Mouse (Mus musculus) gastrocnemius, postnatal 4 days (tissue): ENCODE data around the gene Tbc1d1. TPM values are rescaled to one million over a fixed set of nuclear protein-coding genes. Genes with fewer than 3 reads are reported as not detected.

Source experiments
- DNase-seq, 2 experiments: peaks; one replicate each; pipeline ENCODE4 v3.0.0; 2021 to 2022; ENCODE audit warnings: low spot score in 2 of 2, mixed read lengths in 2 of 2
- total RNA-seq, 2 experiments: library from RNA; stranded (reverse); gene quantifications; 2 replicates each; pipeline ENCODE4 v1.2.3; 2021

The Tbc1d1 gene
- total RNA-seq, 2 experiments from 2014 or later: 22.9 to 28.7 TPM

DNA sequence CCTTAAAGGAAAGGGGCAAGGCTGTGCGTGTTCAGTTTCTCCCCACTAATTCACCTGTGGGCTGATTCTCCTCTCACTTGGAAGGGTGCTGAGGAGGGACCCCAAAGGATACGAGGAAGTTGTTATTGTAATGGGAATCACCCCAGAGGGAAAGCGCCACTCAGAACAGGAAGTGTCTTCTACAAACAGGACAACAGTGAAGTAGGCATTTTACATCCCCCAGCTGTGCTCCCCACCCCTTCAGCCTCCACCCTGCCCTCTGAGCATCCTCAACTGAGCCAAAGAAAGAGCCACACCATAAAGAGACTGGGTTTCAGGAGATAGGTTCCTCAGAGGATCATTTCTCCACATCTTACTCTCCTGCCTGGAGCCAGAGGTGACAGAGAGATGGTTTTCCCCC lies 219.7 kb downstream of the Tbc1d1 start:
- no peak for DNase-seq

DNA sequence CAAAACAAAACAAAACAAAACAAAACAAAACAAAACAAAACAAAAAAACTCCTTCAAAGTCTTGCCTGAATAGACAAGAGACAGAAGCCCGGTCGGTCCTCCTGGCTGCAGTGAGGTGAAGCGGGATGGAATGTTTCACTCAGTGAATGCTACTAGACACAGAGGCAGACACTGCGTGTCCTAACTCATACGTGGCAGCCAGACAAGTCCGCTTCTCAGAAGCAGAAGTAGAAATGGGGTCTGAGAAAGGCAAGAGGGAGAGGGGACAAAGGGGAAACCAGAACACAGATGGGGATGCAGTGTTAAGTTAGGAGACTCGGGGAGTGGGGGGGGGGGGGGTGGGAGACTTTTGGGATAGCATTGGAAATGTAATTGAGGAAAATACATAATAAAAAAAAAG lies 220.4 kb downstream of the Tbc1d1 start:
- no peak for DNase-seq

DNA sequence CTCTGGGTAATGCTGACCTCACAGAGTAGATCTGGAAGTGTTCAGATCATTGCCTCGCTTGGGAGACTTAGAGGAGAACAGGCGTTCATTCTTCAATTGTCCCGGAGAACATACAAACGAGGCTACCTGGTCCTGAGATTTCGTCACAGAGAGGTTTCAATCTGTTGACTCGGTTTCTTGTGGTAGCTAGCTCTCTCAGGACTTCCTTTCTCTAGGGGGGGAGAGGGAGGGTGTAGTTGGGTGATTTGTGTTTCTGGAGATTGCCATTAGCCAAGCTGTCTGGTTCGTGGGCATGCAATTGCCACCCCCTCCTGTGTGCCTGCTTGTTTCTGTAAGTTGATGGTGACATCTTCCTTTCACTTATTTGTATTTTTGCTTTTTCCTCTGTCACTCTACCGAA lies 221.6 kb downstream of the Tbc1d1 start:
- DNase-seq: no peak

DNA sequence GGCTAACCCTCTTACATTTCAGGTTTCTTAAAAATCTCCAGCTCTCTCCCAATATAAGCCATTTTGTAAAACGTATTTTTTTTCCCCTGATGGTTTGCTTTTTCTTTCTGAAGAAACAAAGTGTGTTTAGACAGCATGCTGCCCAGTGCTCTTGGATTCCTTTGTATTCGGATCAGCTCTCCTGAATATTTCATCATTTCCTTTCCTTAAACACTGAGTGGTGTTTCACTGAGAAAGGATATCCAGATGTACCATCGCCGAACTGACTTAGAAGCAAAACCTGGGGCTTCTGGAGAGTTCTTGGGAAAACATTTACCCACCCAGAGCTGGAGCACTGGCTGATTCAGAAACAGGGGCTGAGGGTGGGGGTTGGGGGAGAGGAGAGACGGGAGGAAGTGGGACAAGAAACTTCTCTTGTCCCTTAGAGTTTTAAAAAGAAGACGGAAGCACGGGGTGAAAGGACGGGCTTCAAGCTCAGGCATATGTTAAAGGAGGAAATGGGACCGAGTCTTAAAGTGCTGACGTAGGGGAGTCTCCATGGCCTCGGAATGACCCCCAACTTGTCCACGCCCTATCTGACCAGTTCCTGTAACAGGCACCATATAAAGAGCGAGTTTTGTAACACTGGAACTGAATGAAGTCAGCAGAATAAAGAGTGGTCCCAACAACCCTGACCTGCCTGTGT lies 222.6 kb downstream of the Tbc1d1 start:
- no peak for DNase-seq

DNA sequence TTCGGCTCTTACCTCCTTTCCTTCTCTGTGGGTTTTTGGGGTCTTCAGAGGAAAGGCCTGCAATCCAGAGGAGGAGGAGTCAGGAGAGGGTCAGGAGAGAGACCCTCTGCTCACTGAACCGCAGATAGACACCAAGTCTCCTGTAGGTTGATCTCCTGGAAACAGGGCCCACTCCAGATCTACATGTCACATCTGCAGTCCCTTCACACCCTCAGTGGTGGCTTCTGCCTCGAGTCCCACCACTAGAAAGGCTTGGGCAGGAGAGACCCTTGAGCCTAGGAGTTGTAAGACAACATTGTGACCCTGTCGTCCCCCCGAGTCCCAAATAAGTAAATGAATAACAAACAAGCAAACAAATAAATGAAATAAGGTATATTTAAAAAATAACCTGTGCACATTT lies 223.7 kb downstream of the Tbc1d1 start:
- no peak for DNase-seq

DNA sequence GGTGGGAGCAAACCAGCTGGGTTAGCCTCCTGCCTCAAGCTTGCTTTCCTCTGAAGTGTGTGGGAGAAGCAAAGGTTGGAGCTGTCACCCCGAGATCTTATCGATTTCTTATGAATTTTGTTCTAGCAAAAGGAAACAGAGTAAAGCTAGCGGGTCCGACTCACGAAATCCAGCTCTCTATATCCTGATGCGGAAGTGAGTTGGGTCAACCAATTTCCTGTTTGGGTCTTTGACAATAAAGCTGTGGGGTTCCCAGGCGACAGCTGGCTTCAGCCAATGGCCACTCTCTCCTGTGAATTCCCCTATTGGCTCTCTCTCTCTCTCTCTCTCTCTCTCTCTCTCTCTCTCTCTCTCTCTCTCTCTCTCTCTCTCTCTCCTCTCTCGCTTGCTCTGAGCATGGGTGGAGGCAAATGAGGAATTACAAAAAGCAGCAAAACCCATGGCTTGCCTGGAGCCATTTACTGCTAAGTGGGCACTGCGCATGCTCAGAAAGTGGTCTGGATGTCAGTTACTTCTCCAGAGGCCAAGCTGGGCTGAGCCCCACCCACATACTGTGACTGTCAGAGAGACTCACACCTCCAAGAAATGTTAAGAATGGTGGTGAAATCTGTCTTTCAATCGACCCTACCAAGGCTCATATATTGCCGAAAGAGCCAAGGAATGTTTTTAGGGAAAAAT lies 224.7 kb downstream of the Tbc1d1 start:
- DNase-seq: no peak

DNA sequence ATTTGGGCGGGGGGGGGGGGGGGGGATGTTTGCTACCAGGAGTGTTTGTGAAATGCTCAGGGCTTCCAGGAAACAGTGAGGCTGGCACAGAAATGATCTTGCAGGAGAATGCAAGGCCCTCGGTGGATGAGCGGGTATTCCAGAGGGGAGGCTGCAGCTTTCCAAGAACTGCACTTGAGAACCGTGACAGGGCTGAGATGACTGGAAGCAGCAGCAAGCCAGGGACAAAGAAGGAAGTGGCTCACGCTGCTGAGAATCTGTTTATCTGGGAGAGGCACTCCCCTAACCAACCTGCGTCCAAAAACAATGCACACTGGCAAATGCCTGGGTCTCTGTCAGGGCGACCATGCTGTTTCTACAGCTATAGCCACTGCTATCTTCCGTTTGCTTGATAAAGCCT lies 225.4 kb downstream of the Tbc1d1 start:
- no peak for DNase-seq

DNA sequence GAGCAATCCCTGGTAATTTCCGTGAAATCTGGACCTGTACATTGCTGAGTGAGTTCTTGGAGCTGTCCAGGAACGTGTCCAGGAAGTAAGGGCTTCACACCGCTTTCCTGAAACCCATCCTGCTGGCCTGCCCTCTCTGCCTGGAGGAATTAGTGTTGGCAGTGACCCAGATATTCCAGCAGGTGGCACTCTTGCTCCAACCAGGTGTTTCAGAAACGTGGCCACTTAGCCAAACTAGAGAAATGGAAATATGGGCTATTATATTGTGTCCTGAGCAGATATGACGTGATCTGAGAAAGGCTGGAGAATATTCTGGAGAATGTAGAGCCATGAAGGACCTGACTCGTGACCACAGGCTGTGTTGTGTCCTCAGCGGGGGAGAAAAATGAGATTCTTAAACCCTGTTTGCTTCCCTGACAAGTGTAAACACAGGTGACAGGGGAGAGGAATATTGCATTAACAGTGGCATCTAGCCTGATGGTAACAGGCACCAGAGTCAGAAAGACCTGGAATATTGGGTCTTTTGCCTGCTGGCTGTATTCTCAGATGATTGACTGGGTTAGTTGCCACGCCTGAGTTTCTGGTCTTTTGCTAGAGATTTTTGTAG lies 226.4 kb downstream of the Tbc1d1 start:
- DNase-seq: peak; percentile 55 to 79

DNA sequence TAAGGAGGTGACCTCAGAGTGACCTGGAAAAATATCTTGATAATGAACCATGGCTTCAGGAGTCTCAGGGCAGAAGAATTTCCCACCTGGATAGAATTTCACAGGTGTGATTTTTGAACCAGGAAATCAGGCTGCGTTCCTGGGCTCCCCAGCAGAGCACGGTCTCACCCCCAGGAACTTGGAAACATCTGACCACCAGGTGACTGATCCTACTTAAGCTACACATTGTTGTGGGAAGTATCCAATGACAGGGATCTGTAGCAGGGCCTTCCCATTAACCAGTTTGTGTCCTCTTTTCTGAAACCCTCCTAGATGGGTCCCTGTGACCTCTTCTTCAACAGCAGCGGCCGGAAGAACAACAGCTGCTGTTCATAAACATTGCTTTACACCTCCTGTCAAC lies 227.1 kb downstream of the Tbc1d1 start:
- no peak for DNase-seq

DNA sequence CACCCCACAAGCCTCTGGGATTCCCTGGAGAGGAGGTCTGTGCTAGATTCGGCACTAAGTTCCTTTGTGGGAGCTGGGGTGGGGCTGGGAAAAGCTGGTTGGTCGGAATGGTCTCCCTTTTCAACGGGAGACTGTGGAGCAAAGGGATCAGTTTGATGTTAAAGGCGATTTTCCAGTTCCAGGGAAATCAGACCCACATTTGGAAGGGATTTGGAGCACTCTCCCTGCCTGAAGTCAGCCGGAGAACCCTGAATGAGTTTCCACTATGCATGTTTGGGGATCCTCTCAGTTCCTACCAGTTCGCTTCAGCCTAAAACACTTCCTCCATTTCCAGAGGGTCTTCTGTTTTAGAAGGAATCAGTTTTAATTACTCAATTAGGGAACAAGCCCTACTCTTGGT lies 228.4 kb downstream of the Tbc1d1 start:
- no peak for DNase-seq

DNA sequence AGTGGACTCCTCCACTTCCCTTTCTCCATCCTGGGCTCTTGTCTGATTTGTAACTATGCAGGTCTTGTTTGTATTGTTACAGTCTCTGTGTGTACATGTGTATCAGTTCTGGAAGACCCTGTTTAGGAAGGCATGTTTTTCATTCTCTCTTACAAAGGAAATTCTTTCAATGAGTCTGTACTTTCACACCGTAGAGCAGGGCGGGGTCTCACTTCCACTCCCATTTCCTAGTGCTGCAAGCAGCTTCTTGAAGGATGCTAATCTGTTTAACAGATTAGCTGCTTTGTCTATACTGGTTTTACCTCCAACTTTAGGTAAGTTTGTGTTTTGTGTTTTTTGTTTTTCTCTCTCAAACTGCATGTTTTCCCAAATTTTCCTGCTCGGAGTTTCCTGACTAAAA lies 230.9 kb downstream of the Tbc1d1 start:
- no peak for DNase-seq

DNA sequence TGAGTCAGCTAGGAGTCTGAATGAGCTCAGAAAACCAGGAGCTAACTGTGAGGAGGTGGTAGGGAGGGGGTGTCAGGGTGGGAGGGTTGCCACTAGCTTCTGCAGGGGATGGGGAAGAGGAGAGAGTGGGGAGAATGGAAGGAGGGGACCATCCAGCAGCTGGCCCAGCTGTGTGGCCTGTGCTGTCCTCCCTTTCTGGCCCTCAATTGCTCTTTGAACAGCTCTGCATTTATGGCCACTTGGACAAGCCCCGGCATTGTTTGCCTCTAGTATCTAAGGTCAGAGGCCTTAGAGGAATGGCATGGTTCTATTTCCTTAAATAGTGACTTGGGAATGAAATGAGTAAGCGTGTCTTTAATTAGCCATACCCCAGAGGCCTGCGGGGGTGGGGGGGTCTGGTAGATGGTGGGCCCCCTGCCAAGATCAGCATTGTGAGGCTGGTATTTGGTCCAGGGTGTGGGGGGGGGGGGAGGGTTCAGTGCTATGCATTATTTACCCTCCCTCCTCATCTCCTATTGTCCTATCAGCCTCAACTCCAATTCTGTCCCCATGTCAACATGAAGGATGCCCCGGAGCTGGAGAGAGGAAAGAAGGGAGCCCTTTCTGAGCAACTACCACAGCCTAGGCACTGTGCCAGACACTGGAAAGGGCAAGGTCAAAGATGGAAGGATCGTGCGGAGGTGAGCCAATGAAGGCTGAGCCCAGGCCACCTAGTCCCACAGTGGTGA lies 233.3 kb downstream of the Tbc1d1 start:
- DNase-seq: no peak

DNA sequence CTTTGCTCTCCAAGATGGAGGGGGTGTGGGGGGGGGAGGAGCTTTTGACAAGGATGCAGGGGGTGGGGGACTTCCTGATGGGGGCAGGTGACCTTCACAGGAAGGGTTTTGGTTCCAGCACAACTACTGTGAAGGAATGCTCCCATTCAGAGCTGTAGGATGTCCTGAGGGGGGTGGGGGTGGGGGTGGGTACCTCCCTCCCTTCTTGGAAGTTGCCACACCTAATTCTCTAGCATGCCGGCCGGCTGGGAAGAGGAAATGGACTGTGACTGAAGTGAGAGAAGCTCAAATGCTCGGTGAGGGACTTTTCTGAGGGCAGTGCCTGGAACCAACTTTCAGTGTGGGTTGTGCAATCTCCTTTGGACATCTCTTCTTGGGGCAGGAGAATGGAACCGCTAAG lies 235.2 kb downstream of the Tbc1d1 start:
- DNase-seq: no peak

DNA sequence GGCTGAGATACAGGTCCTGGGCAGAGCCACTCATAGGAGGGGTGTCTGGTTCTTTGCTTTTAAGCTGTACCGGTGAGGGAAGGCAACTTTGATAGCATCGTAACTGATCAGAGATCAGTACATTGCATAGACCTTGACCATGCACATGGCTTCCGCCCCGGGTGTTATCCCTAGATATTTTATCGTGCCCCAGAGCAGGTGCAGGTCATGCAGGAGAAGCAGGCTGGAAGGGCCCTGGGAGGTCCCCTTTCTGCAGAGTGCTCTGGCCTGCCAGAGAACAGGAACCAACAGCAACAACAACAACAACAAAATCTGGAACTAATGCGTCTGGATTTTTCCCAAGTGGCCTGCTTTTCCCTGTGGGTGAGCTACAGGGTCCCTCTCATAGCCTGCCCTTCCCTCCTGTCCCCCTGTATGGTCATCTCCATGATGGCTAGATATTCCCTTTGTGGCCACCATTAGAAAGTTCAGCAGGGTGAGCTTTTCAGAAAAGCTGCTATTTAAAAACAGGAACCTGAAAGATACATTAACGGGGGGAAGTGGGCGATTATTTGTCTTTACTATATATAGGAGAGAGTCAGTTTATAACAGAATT lies 236.4 kb downstream of the Tbc1d1 start:
- DNase-seq: no peak

DNA sequence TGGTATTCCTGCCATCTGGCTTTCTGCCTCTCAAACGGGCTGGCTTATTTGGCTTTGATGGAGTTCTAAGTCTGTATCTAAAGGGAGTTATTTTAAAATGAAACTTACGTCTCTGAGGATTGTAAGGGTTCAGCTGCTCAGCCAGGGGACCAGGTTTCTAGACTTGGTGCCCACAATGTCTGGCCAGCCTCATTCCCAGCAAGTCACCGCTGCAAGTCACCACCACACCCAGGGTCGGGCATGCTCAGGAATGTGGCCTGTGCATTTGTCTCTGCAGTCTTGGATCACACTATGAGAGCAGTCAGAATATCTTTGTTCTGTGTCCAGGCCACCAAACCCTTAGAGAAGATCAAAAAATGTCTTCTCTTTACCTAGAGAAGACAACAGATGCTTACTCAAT lies 237.4 kb downstream of the Tbc1d1 start:
- DNase-seq: no peak

DNA sequence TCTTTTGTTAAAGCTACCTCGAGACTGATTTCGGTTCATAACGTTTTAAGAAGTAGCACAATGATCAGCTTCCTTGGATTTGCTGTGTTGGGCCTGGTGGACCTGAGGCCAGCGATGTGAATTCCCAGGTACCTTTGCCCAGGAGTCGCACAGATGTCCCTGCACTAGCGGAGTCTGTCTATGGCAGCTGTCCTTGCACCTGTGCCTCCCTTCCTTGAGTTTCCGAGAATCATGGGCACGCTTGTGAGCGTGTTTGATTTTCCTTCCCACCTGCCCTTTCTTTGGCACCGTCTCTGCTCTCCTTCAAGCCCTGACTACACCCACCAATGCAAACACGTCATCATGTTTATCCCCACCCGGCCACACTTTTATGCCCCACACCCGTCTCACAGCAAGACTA lies 242.1 kb downstream of the Tbc1d1 start:
- DNase-seq: no peak

DNA sequence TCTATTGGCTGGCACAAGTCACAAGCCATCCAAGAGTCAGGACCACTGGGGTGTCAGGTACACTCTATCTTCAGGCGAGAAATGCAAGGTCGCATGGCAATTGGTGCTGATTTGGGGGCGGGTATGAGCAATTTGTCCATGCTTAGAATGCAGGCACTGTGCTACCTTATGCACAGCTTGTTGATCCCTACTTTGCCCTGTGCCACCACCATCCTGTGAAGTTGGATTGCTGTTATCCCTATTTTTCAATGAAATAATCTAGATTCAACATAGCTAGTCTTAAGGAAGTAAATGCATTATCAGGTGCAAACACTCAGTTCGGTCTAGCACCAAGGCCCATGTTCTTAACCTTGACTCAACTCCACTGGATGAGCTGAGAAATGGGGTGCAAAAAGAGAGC lies 244.6 kb downstream of the Tbc1d1 start:
- DNase-seq: no peak
